Mouse (Mus musculus) hindbrain, embryonic 16.5 days (tissue): ENCODE measurements around the gene Tfcp2l1. TPM values are rescaled to one million over a fixed set of nuclear protein-coding genes. Genes with fewer than 3 reads are reported as not detected.

Source experiments
- ATAC-seq: fragments of 200-750 bp; cut with Nextera tagmentation; 2 replicates; pipeline ENCODE4 v1.8.0; 2017; ENCODE audit warnings: moderate TSS enrichment, moderate library complexity
- H3K27ac ChIP-seq: fragments of 300-500 bp; sonication (generic); 2 replicates; pipeline ENCODE4 v1.5.1; 2014; ENCODE audit warnings: low read depth, mild to moderate bottlenecking, control low read depth, low read length, moderate library complexity
- H3K27me3 ChIP-seq: fragments of 300-500 bp; sonication (generic); replicated peaks from 2 replicates; pipeline ENCODE4 v1.6.1; 2014; ENCODE audit warnings: low read length; ENCODE audit not compliant: control insufficient read depth, insufficient read depth
- H3K36me3 ChIP-seq: fragments of 300-500 bp; sonication (generic); 2 replicates; pipeline ENCODE4 v1.6.1; 2014; ENCODE audit warnings: mild to moderate bottlenecking, low read length, moderate library complexity, mixed read lengths; ENCODE audit not compliant: control insufficient read depth, insufficient read depth
- H3K4me1 ChIP-seq: fragments of 300-500 bp; sonication (generic); 2 replicates; pipeline ENCODE4 v1.6.1; 2014; ENCODE audit warnings: low read depth, low read length; ENCODE audit not compliant: control insufficient read depth, insufficient read depth
- H3K4me2 ChIP-seq: fragments of 300-500 bp; sonication (generic); 2 replicates; pipeline ENCODE4 v1.6.1; 2014; ENCODE audit warnings: mild to moderate bottlenecking, low read length, control low read depth, moderate library complexity
- H3K4me3 ChIP-seq: fragments of 300-500 bp; sonication (generic); 2 replicates; pipeline ENCODE4 v1.5.1; 2014; ENCODE audit warnings: mild to moderate bottlenecking, low read length, control low read depth, moderate library complexity
- H3K9ac ChIP-seq: fragments of 300-500 bp; sonication (generic); 2 replicates; pipeline ENCODE4 v1.6.1; 2014; ENCODE audit warnings: low read depth, mild to moderate bottlenecking, control low read depth, low read length, moderate library complexity
- H3K9me3 ChIP-seq: fragments of 300-500 bp; sonication (generic); 2 replicates; pipeline ENCODE4 v1.6.1; 2014; ENCODE audit warnings: mild to moderate bottlenecking, low read length, moderate library complexity; ENCODE audit not compliant: control insufficient read depth
- WGBS: fragments of 180-500 bp; shearing (Covaris S2); extraction: QIAGEN DNeasy Blood & Tissue Kit; methylation state at CpG from one replicate; pipeline ENCODE4 v1.1.7; 2014; 5-methylcytosine and 5-hydroxymethylcytosine counted together
- polyA plus RNA-seq: library from polyadenylated mRNA; unstranded; fragments of >200 nt; fragmentation: Nextera tagmentation; extraction: Ambion mirVana; gene quantifications from 2 replicates; pipeline ENCODE4 v1.2.1, GENCODE M21; 2015

Gene Tfcp2l1
- polyA plus RNA-seq, 1 experiment from 2014 or later: 0.59 TPM

GRCm38 (mm10) chr1:118681980-118682379, 54.2 kb downstream of the Tfcp2l1 start:
- no peak for ATAC-seq
- Histone ChIP-seq H3K4me1 (no peaks in the 10 kb centered on the region), H3K4me2 (no peak overlapping the region), H3K9me3 (no peaks in the 10 kb centered on the region), H3K27me3 (no peaks in the 10 kb centered on the region), H3K27ac (no peak overlapping the region), H3K4me3 (no peak overlapping the region), H3K36me3 (no peaks in the 10 kb centered on the region), H3K9ac (no peak overlapping the region)
- 55% methylated on average over 1 of the region's 1 CpGs for WGBS

- H3K9me3 ChIP-seq: no peaks in the 10 kb centered on the region
- H3K36me3 ChIP-seq: no peaks in the 10 kb centered on the region
- no peaks in the 10 kb centered on the region for H3K4me1 ChIP-seq
- H3K27me3 ChIP-seq: no peaks in the 10 kb centered on the region
- H3K4me3 ChIP-seq: no peak overlapping the region
- no peak for ATAC-seq
- no peak overlapping the region for H3K4me2 ChIP-seq
- no peak overlapping the region for H3K27ac ChIP-seq
- 70% methylated on average over 4 of the region's 4 CpGs for WGBS
- no peak overlapping the region for H3K9ac ChIP-seq
These were observed 55.9 kb downstream of the Tfcp2l1 start for GRCm38 (mm10) chr1:118683686-118684085.

GRCm38 (mm10) chr1:118687726-118688125, 60.0 kb downstream of the Tfcp2l1 start:
- ATAC-seq: no peak
- H3K9ac ChIP-seq: no peak overlapping the region
- WGBS: 67% methylated on average over 10 of the region's 10 CpGs

GRCm38 (mm10) chr1:118689830-118690229, 62.1 kb downstream of the Tfcp2l1 start:
- Histone ChIP-seq H3K4me1 (no peaks in the 10 kb centered on the region; the same call in 1 of the 2 replicates), H3K27me3 (no peaks in the 10 kb centered on the region), H3K4me3 (no peak overlapping the region), H3K4me2 (no peak overlapping the region), H3K36me3 (no peaks in the 10 kb centered on the region), H3K9me3 (no peaks in the 10 kb centered on the region), H3K9ac (no peak overlapping the region), H3K27ac (no peak overlapping the region)
- ATAC-seq: no peak
- WGBS: 47% methylated on average over 5 of the region's 5 CpGs

More at GRCm38 (mm10) chr1:118687726-118688125, 60.0 kb downstream of the Tfcp2l1 start:
- H3K27me3 ChIP-seq: no peaks in the 10 kb centered on the region
- no peaks in the 10 kb centered on the region for H3K9me3 ChIP-seq
- no peak overlapping the region for H3K4me2 ChIP-seq
- H3K36me3 ChIP-seq: no peaks in the 10 kb centered on the region
- H3K27ac ChIP-seq: no peak overlapping the region
- no peak overlapping the region for H3K4me3 ChIP-seq
- no peaks in the 10 kb centered on the region for H3K4me1 ChIP-seq

- Histone ChIP-seq H3K36me3 (no peaks in the 10 kb centered on the region), H3K4me3 (no peak overlapping the region), H3K4me2 (no peak overlapping the region), H3K27ac (no peak overlapping the region), H3K27me3 (no peaks in the 10 kb centered on the region), H3K9ac (no peak overlapping the region), H3K9me3 (no peaks in the 10 kb centered on the region), H3K4me1 (no peaks in the 10 kb centered on the region; the same call in 1 of the 2 replicates)
- 63% methylated on average over 2 of the region's 2 CpGs for WGBS
- no peak for ATAC-seq
These were observed 66.7 kb downstream of the Tfcp2l1 start for GRCm38 (mm10) chr1:118694436-118694835.

- H3K27ac ChIP-seq: no peak overlapping the region
- H3K9me3 ChIP-seq: no peaks in the 10 kb centered on the region
- ATAC-seq: no peak
- WGBS: 82% methylated on average over 6 of the region's 6 CpGs
- no peaks in the 10 kb centered on the region; the same call in 1 of the 2 replicates for H3K4me1 ChIP-seq
- H3K27me3 ChIP-seq: no peaks in the 10 kb centered on the region
- H3K4me2 ChIP-seq: no peak overlapping the region
- no peak overlapping the region for H3K9ac ChIP-seq
- H3K36me3 ChIP-seq: no peaks in the 10 kb centered on the region
- no peak overlapping the region for H3K4me3 ChIP-seq
These were observed 70.2 kb downstream of the Tfcp2l1 start for GRCm38 (mm10) chr1:118697906-118698305.

GRCm38 (mm10) chr1:118699118-118699890, 71.6 kb downstream of the Tfcp2l1 start:
- H3K4me1 ChIP-seq: no peaks in the 10 kb centered on the region; the same call in 1 of the 2 replicates
- 70% methylated on average over 6 of the region's 6 CpGs for WGBS

GRCm38 (mm10) chr1:118699961-118700360, 72.2 kb downstream of the Tfcp2l1 start:
- ATAC-seq: no peak
- H3K27me3 ChIP-seq: no peaks in the 10 kb centered on the region

More at GRCm38 (mm10) chr1:118699118-118699890, 71.6 kb downstream of the Tfcp2l1 start:
- no peaks in the 10 kb centered on the region for H3K27me3 ChIP-seq
- H3K36me3 ChIP-seq: no peaks in the 10 kb centered on the region
- H3K9me3 ChIP-seq: no peaks in the 10 kb centered on the region
- H3K9ac ChIP-seq: no peak overlapping the region
- no peak overlapping the region for H3K27ac ChIP-seq
- ATAC-seq: no peak
- H3K4me3 ChIP-seq: no peak overlapping the region
- H3K4me2 ChIP-seq: no peak overlapping the region

GRCm38 (mm10) chr1:118711606-118712005, 83.9 kb downstream of the Tfcp2l1 start:
- no peak for ATAC-seq
- WGBS: 87% methylated on average over 4 of the region's 4 CpGs
- H3K4me1 ChIP-seq: no peaks in the 10 kb centered on the region
- H3K9ac ChIP-seq: no peak overlapping the region
- no peaks in the 10 kb centered on the region for H3K36me3 ChIP-seq
- H3K4me2 ChIP-seq: no peak overlapping the region
- no peak overlapping the region for H3K4me3 ChIP-seq
- H3K9me3 ChIP-seq: no peaks in the 10 kb centered on the region
- no peaks in the 10 kb centered on the region for H3K27me3 ChIP-seq
- no peak overlapping the region for H3K27ac ChIP-seq

More at GRCm38 (mm10) chr1:118699961-118700360, 72.2 kb downstream of the Tfcp2l1 start:
- Histone ChIP-seq H3K4me1 (no peaks in the 10 kb centered on the region), H3K36me3 (no peaks in the 10 kb centered on the region), H3K4me3 (no peak overlapping the region), H3K9me3 (no peaks in the 10 kb centered on the region), H3K27ac (no peak overlapping the region), H3K4me2 (no peak overlapping the region), H3K9ac (no peak overlapping the region)
- 100% methylated on average over 1 of the region's 1 CpGs for WGBS
